Mouse (Mus musculus) limb, embryonic 15.5 days (tissue): ENCODE results near the gene Usp20. TPM values are rescaled to one million over a fixed set of nuclear protein-coding genes. Genes with fewer than 3 reads are reported as not detected.

ENCODE experiments used
- ATAC-seq: fragments of 200-750 bp; cut with Nextera tagmentation; 2 replicates; pipeline ENCODE4 v1.8.0; 2017; ENCODE audit warnings: low read depth, moderate TSS enrichment; ENCODE audit not compliant: insufficient number of reproducible peaks, low FRiP score, low TSS enrichment
- H3K27ac ChIP-seq: fragments of 300-500 bp; sonication (generic); 2 replicates; pipeline ENCODE4 v1.5.1; 2015; ENCODE audit warnings: moderate library complexity, mild to moderate bottlenecking, inconsistent platforms
- H3K27me3 ChIP-seq: fragments of 300-500 bp; sonication (generic); 2 replicates; pipeline ENCODE4 v1.6.1; 2015; ENCODE audit warnings: inconsistent platforms
- H3K36me3 ChIP-seq: fragments of 300-500 bp; sonication (generic); 2 replicates; pipeline ENCODE4 v1.6.1; 2015; ENCODE audit warnings: inconsistent platforms
- H3K4me1 ChIP-seq: fragments of 300-500 bp; sonication (generic); 2 replicates; pipeline ENCODE4 v1.6.1; 2015; ENCODE audit warnings: inconsistent platforms
- H3K4me2 ChIP-seq: fragments of 300-500 bp; sonication (generic); 2 replicates; pipeline ENCODE4 v1.6.1; 2015; ENCODE audit warnings: mild to moderate bottlenecking, inconsistent platforms
- H3K4me3 ChIP-seq: fragments of 300-500 bp; sonication (generic); 2 replicates; pipeline ENCODE4 v1.5.1; 2015; ENCODE audit warnings: mild to moderate bottlenecking, inconsistent platforms
- H3K9ac ChIP-seq: fragments of 300-500 bp; sonication (generic); 2 replicates; pipeline ENCODE4 v1.6.1; 2015; ENCODE audit warnings: inconsistent platforms
- H3K9me3 ChIP-seq: fragments of 300-500 bp; sonication (generic); 2 replicates; pipeline ENCODE4 v1.6.1; 2016; ENCODE audit warnings: inconsistent platforms
- WGBS: fragments of 180-500 bp; shearing (Covaris S2); methylation state at CpG from one replicate; pipeline ENCODE4 v1.1.7; 2015; 5-methylcytosine and 5-hydroxymethylcytosine counted together
- polyA plus RNA-seq: library from polyadenylated mRNA; unstranded; fragments of >200 nt; fragmentation: Nextera tagmentation; extraction: Ambion mirVana; gene quantifications from 2 replicates; pipeline ENCODE4 v1.2.1, GENCODE M21; 2015

The Usp20 gene
- polyA plus RNA-seq, 1 experiment from 2014 or later = 24.0 TPM

- Histone ChIP-seq H3K9me3 (no peaks in the 10 kb centered on the region; the same call in 1 of the 2 replicates), H3K36me3 (peaks cover 69% of the 10 kb centered on the region), H3K27ac (no peak overlapping the region), H3K4me1 (no peaks in the 10 kb centered on the region), H3K9ac (no peak overlapping the region), H3K27me3 (no peaks in the 10 kb centered on the region), H3K4me3 (no peak overlapping the region), H3K4me2 (no peak overlapping the region)
- ATAC-seq = no peak
- 93% methylated on average over 13 of the region's 13 CpGs for WGBS
These were observed 71.3 kb downstream of the Usp20 start for GRCm38 (mm10) chr2:31053426-31053825.

GRCm38 (mm10) chr2:31053851-31054340 is 71.8 kb downstream of the Usp20 start:
- no peaks in the 10 kb centered on the region for H3K4me1 ChIP-seq
- no peak overlapping the region for H3K4me2 ChIP-seq
- ATAC-seq = no peak
- H3K27me3 ChIP-seq = no peaks in the 10 kb centered on the region
- H3K27ac ChIP-seq = no peak overlapping the region
- H3K9me3 ChIP-seq = no peaks in the 10 kb centered on the region; the same call in 1 of the 2 replicates
- H3K9ac ChIP-seq = no peak overlapping the region
- 93% methylated on average over 11 of the region's 11 CpGs for WGBS
- peaks cover 73% of the 10 kb centered on the region for H3K36me3 ChIP-seq
- no peak overlapping the region for H3K4me3 ChIP-seq

GRCm38 (mm10) chr2:31056070-31056469 is 74.0 kb downstream of the Usp20 start:
- ATAC-seq = no peak
- WGBS = 97% methylated on average over 3 of the region's 3 CpGs
- peaks cover 76% of the 10 kb centered on the region for H3K36me3 ChIP-seq

GRCm38 (mm10) chr2:31057549-31058177 is 75.6 kb downstream of the Usp20 start:
- Histone ChIP-seq H3K27me3 (no peaks in the 10 kb centered on the region), H3K9me3 (no peaks in the 10 kb centered on the region; the same call in 1 of the 2 replicates), H3K4me2 (no peak overlapping the region), H3K4me1 (no peaks in the 10 kb centered on the region), H3K4me3 (no peak overlapping the region), H3K36me3 (peaks cover 69% of the 10 kb centered on the region), H3K27ac (no peak overlapping the region), H3K9ac (no peak overlapping the region)
- no peak for ATAC-seq
- WGBS = 79% methylated on average over 6 of the region's 6 CpGs

More at GRCm38 (mm10) chr2:31056070-31056469, 74.0 kb downstream of the Usp20 start:
- Histone ChIP-seq H3K9me3 (no peaks in the 10 kb centered on the region; the same call in 1 of the 2 replicates), H3K27me3 (no peaks in the 10 kb centered on the region), H3K27ac (no peak overlapping the region), H3K4me3 (no peak overlapping the region), H3K4me1 (no peaks in the 10 kb centered on the region), H3K4me2 (no peak overlapping the region), H3K9ac (no peak overlapping the region)

GRCm38 (mm10) chr2:31058443-31058842 is 76.4 kb downstream of the Usp20 start:
- ATAC-seq = no peak
- Histone ChIP-seq H3K9me3 (no peaks in the 10 kb centered on the region; the same call in 1 of the 2 replicates), H3K4me3 (no peak overlapping the region), H3K36me3 (peaks cover 62% of the 10 kb centered on the region), H3K27me3 (no peaks in the 10 kb centered on the region), H3K9ac (no peak overlapping the region), H3K4me1 (no peaks in the 10 kb centered on the region), H3K4me2 (no peak overlapping the region), H3K27ac (no peak overlapping the region)
- WGBS = 81% methylated on average over 4 of the region's 4 CpGs

GRCm38 (mm10) chr2:31060271-31060670 is 78.2 kb downstream of the Usp20 start:
- WGBS = 97% methylated on average over 1 of the region's 1 CpGs
- Histone ChIP-seq H3K9ac (no peak overlapping the region), H3K4me3 (no peak overlapping the region), H3K4me1 (no peaks in the 10 kb centered on the region), H3K27me3 (no peaks in the 10 kb centered on the region), H3K9me3 (no peaks in the 10 kb centered on the region; the same call in 1 of the 2 replicates), H3K4me2 (no peak overlapping the region), H3K36me3 (peaks cover 46% of the 10 kb centered on the region), H3K27ac (no peak overlapping the region)
- no peak for ATAC-seq

- no peak overlapping the region for H3K4me3 ChIP-seq
- peaks cover 2% of the 10 kb centered on the region; the same call in 1 of the 2 replicates for H3K4me1 ChIP-seq
- no peak overlapping the region for H3K27ac ChIP-seq
- ATAC-seq = no peak
- no peaks in the 10 kb centered on the region for H3K27me3 ChIP-seq
- H3K9me3 ChIP-seq = no peaks in the 10 kb centered on the region; the same call in 1 of the 2 replicates
- peaks cover 38% of the 10 kb centered on the region for H3K36me3 ChIP-seq
- WGBS = 88% methylated on average over 28 of the region's 28 CpGs
- no peak overlapping the region for H3K9ac ChIP-seq
- no peak overlapping the region for H3K4me2 ChIP-seq
These were observed 79.0 kb downstream of the Usp20 start for GRCm38 (mm10) chr2:31060787-31061730.

GRCm38 (mm10) chr2:31061868-31062628 is 80.0 kb downstream of the Usp20 start:
- Histone ChIP-seq H3K36me3 (peaks cover 29% of the 10 kb centered on the region), H3K27ac (no peak overlapping the region), H3K4me1 (peaks cover 8% of the 10 kb centered on the region), H3K4me3 (no peak overlapping the region), H3K9ac (no peak overlapping the region), H3K4me2 (no peak overlapping the region), H3K27me3 (no peaks in the 10 kb centered on the region), H3K9me3 (no peaks in the 10 kb centered on the region)
- WGBS = 89% methylated on average over 10 of the region's 10 CpGs
- no peak for ATAC-seq

- Histone ChIP-seq H3K36me3 (0 out of 2 replicates have a peak, but pooled peaks cover 4% of the 10 kb centered on the region), H3K9me3 (no peaks in the 10 kb centered on the region), H3K27ac (no peak overlapping the region), H3K4me2 (no peak overlapping the region), H3K9ac (no peak overlapping the region), H3K4me1 (peaks cover 21% of the 10 kb centered on the region), H3K27me3 (no peaks in the 10 kb centered on the region), H3K4me3 (no peak overlapping the region)
- WGBS = 76% methylated on average over 11 of the region's 11 CpGs
- ATAC-seq = no peak
These were observed 84.1 kb downstream of the Usp20 start for GRCm38 (mm10) chr2:31066019-31066789.

GRCm38 (mm10) chr2:31067059-31067595 is 85.0 kb downstream of the Usp20 start:
- 85% methylated on average over 13 of the region's 13 CpGs for WGBS
- Histone ChIP-seq H3K36me3 (0 out of 2 replicates have a peak, but pooled peaks cover under 1% of the 10 kb centered on the region), H3K4me1 (peaks cover 21% of the 10 kb centered on the region), H3K4me3 (no peak overlapping the region), H3K9me3 (no peaks in the 10 kb centered on the region), H3K9ac (no peak overlapping the region), H3K27me3 (no peaks in the 10 kb centered on the region), H3K4me2 (no peak overlapping the region), H3K27ac (no peak overlapping the region)
- no peak for ATAC-seq
